Mouse (Mus musculus): ENCODE measurements at regions not wholly inside any gene's neighbourhood (a gene's known extent, or its start where the extent isn't known, plus 50 kb on each side); places are given as distances from the start of the nearest gene placed in this dataset.

- no peak for DNase-seq
Observed at GRCm38 (mm10) chr15:36719241-36719640, 288.3 kb downstream of the Zfp706 start.

- no peak for DNase-seq
Observed at GRCm38 (mm10) chr15:36717835-36718234, 289.7 kb downstream of the Zfp706 start.

GRCm38 (mm10) chr15:36716686-36717038 lies 290.9 kb downstream of the Zfp706 start:
- no peak for DNase-seq

- DNase-seq, result peak; percentile 90
Observed at GRCm38 (mm10) chr15:36715745-36716685, 291.6 kb downstream of the Zfp706 start.

GRCm38 (mm10) chr15:36715159-36715558 lies 292.4 kb downstream of the Zfp706 start:
- no peak for DNase-seq

GRCm38 (mm10) chr15:36709788-36710187 lies 297.8 kb downstream of the Zfp706 start:
- no peak for DNase-seq

- peak; percentile 86 for DNase-seq
Observed at GRCm38 (mm10) chr15:36708471-36708870, 299.1 kb downstream of the Zfp706 start.

- DNase-seq, result peak; percentile 66
Observed at GRCm38 (mm10) chr15:36705990-36706389, 301.6 kb downstream of the Zfp706 start.

GRCm38 (mm10) chr15:36705391-36705790 lies 302.2 kb downstream of the Zfp706 start:
- no peak for DNase-seq

- no peak for DNase-seq
Observed at GRCm38 (mm10) chr15:36701846-36702245, 305.7 kb downstream of the Zfp706 start.

- no peak for DNase-seq
Observed at GRCm38 (mm10) chr15:36700196-36700595, 307.4 kb downstream of the Zfp706 start.

- DNase-seq, result peak; percentile 54
Observed at GRCm38 (mm10) chr15:36695199-36696129, 312.1 kb downstream of the Zfp706 start.

GRCm38 (mm10) chr15:36691002-36691652 lies 316.4 kb downstream of the Zfp706 start:
- no peak for DNase-seq

GRCm38 (mm10) chr15:36689881-36690280 lies 317.7 kb downstream of the Zfp706 start:
- no peak for DNase-seq

- DNase-seq, result no peak
Observed at GRCm38 (mm10) chr15:36689301-36689700, 318.3 kb downstream of the Zfp706 start.

GRCm38 (mm10) chr15:36688051-36688754 lies 319.4 kb downstream of the Zfp706 start:
- no peak for DNase-seq

GRCm38 (mm10) chr15:36684684-36685083 lies 322.9 kb downstream of the Zfp706 start:
- DNase-seq, result no peak

- DNase-seq, result no peak
Observed at GRCm38 (mm10) chr15:36682832-36683231, 324.7 kb downstream of the Zfp706 start.

- DNase-seq, result no peak
Observed at GRCm38 (mm10) chr15:36682159-36682558, 325.4 kb downstream of the Zfp706 start.

GRCm38 (mm10) chr15:36680361-36681140 lies 327.0 kb downstream of the Zfp706 start:
- peak; percentile 39 for DNase-seq

GRCm38 (mm10) chr15:36679577-36679976 lies 328.0 kb downstream of the Zfp706 start:
- DNase-seq, result no peak

Data from kidney, adult 18-20 months (tissue).